37 mouse cellular contexts compared by ENCODE assay signal in the genomic region with DNA sequence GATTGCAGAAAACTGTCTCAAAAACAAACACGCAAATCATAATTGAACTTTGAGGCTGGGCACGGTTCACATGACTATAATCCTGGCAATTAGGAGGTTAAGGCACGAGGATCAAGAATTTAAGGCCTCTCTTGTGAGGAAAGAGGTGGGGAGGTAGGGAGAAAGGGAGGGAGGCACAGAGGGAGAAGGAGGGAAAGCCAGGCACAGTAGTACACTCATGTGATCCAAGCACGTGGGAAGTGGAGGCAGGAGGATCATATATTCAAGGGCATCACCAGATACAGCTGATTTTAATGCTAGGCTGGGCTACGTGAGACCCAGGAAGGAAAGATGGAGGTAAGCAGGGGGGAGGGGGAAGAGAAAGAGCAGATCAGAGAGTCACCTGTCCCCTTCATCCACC. TPM values are rescaled to one million over a fixed set of nuclear protein-coding genes. Genes with fewer than 3 reads are reported as not detected.
"Had no signal": no experiment of that assay in that cellular context is flagged by ENCODE, and none has a peak within 500 bp of the region (broad histone marks: within the 10 kb centered on the region; RNA-seq: fewer than 3 reads in every experiment).

No protein-coding gene starts in this region.

- ATAC-seq: liver, embryonic 12.5 days; liver, postnatal 0 days; lung, postnatal 0 days; midbrain, embryonic 13.5 days; midbrain, embryonic 15.5 days; midbrain, embryonic 16.5 days had no signal

- H3K27ac ChIP-seq: limb, embryonic 10.5 days; limb, embryonic 12.5 days; limb, embryonic 13.5 days; limb, embryonic 15.5 days; liver, embryonic 12.5 days; liver, embryonic 13.5 days; liver, embryonic 14.5 days; liver, embryonic 15.5 days; lung, embryonic 15.5 days; macrophage; midbrain, embryonic 10.5 days; midbrain, embryonic 12.5 days; midbrain, embryonic 13.5 days; midbrain, embryonic 15.5 days had no signal

- H3K9ac ChIP-seq: limb, embryonic 12.5 days; limb, embryonic 13.5 days; limb, embryonic 15.5 days; liver, embryonic 12.5 days; liver, embryonic 13.5 days; liver, embryonic 14.5 days; liver, embryonic 15.5 days; liver, postnatal 0 days; lung, embryonic 14.5 days; lung, embryonic 15.5 days; midbrain, embryonic 12.5 days; midbrain, embryonic 13.5 days; midbrain, embryonic 15.5 days had no signal

- H3K27me3 ChIP-seq: limb, embryonic 12.5 days; limb, embryonic 13.5 days; limb, embryonic 15.5 days; liver, embryonic 12.5 days; liver, embryonic 13.5 days; liver, embryonic 15.5 days; lung, embryonic 15.5 days; megakaryocyte, embryonic 14.5 days; midbrain, embryonic 12.5 days; midbrain, embryonic 13.5 days; midbrain, embryonic 15.5 days had no signal

- H3K4me1 ChIP-seq: limb, embryonic 13.5 days; limb, embryonic 15.5 days; liver, embryonic 12.5 days; liver, embryonic 13.5 days; liver, embryonic 15.5 days; lung, embryonic 15.5 days; megakaryocyte, embryonic 14.5 days; midbrain, embryonic 10.5 days; midbrain, embryonic 12.5 days; midbrain, embryonic 13.5 days; midbrain, embryonic 15.5 days had no signal

- DNase-seq: left cerebral cortex, postnatal 4 days; liver; liver, embryonic 13.5 days; liver, postnatal 0 days; lung, adult 18-20 months; lung, adult 2 months; lung, embryonic 14.5 days; lung, postnatal 10 days; lung, postnatal 14 days; lung, postnatal 36 days; lung, postnatal 4 days; midbrain, embryonic 14.5 days had no signal

- H3K9me3 ChIP-seq: limb, embryonic 10.5 days; limb, embryonic 12.5 days; limb, embryonic 13.5 days; limb, embryonic 15.5 days; liver, embryonic 12.5 days; liver, embryonic 13.5 days; liver, embryonic 15.5 days; lung, embryonic 15.5 days; megakaryocyte, embryonic 14.5 days; midbrain, embryonic 10.5 days; midbrain, embryonic 12.5 days; midbrain, embryonic 13.5 days; midbrain, embryonic 15.5 days had no signal

- H3K4me2 ChIP-seq: limb, embryonic 12.5 days; limb, embryonic 13.5 days; limb, embryonic 15.5 days; liver, embryonic 11.5 days; liver, embryonic 12.5 days; liver, embryonic 13.5 days; liver, embryonic 15.5 days; lung, embryonic 14.5 days; lung, embryonic 15.5 days; midbrain, embryonic 11.5 days; midbrain, embryonic 12.5 days; midbrain, embryonic 13.5 days; midbrain, embryonic 15.5 days had no signal

- H3K4me3 ChIP-seq: limb, embryonic 10.5 days; limb, embryonic 12.5 days; limb, embryonic 13.5 days; limb, embryonic 15.5 days; liver, embryonic 12.5 days; liver, embryonic 13.5 days; liver, embryonic 15.5 days; lung, embryonic 15.5 days; megakaryocyte, embryonic 14.5 days; midbrain, embryonic 10.5 days; midbrain, embryonic 12.5 days; midbrain, embryonic 13.5 days; midbrain, embryonic 15.5 days; myocyte had no signal

- H3K36me3 ChIP-seq: limb, embryonic 10.5 days; limb, embryonic 12.5 days; limb, embryonic 13.5 days; limb, embryonic 15.5 days; liver, embryonic 12.5 days; liver, embryonic 13.5 days; liver, embryonic 15.5 days; lung, embryonic 15.5 days; midbrain, embryonic 10.5 days; midbrain, embryonic 12.5 days; midbrain, embryonic 13.5 days; midbrain, embryonic 15.5 days had no signal

RNA-seq across cellular contexts. Expression of gene Klk4, which starts 10.4 kb away (rescaled TPM):
- polyA plus RNA-seq: limb, embryonic 10.5 days; limb, embryonic 12.5 days; limb, embryonic 15.5 days; liver, adult 2 months; liver, embryonic 12.5 days; liver, embryonic 13.5 days; liver, embryonic 14.5 days; liver, embryonic 15.5 days; liver, embryonic 16.5 days; liver, postnatal 0 days; lung, adult 2 months; lung, embryonic 14.5 days; lung, embryonic 15.5 days; lung, embryonic 16.5 days; lung, postnatal 0 days; macrophage; midbrain, embryonic 10.5 days; midbrain, embryonic 11.5 days; midbrain, embryonic 12.5 days; midbrain, embryonic 13.5 days; midbrain, embryonic 14.5 days; midbrain, postnatal 0 days had no signal

RNA-seq across cellular contexts. Expression of gene Klk15, which starts 42.2 kb away (rescaled TPM):
- polyA plus RNA-seq: limb, embryonic 11.5 days; limb, embryonic 12.5 days; limb, embryonic 13.5 days; limb, embryonic 14.5 days; limb, embryonic 15.5 days; liver, adult 2 months; liver, embryonic 11.5 days; liver, embryonic 12.5 days; liver, embryonic 13.5 days; liver, embryonic 14.5 days; liver, embryonic 15.5 days; liver, embryonic 16.5 days; liver, postnatal 0 days; lung, adult 2 months; lung, embryonic 14.5 days; lung, embryonic 15.5 days; lung, embryonic 16.5 days; lung, postnatal 0 days; macrophage; midbrain, embryonic 10.5 days; midbrain, embryonic 11.5 days; midbrain, embryonic 12.5 days; midbrain, embryonic 13.5 days; midbrain, embryonic 14.5 days; midbrain, embryonic 15.5 days; midbrain, embryonic 16.5 days; midbrain, postnatal 0 days; myocyte had no signal

RNA-seq across cellular contexts. Expression of gene Klk5, which starts 49.6 kb away (rescaled TPM):
- polyA plus RNA-seq: limb, embryonic 10.5 days; limb, embryonic 11.5 days; limb, embryonic 12.5 days; liver, adult 2 months; liver, embryonic 11.5 days; liver, embryonic 12.5 days; liver, embryonic 13.5 days; liver, embryonic 14.5 days; liver, embryonic 15.5 days; liver, embryonic 16.5 days; liver, postnatal 0 days; lung, embryonic 14.5 days; lung, embryonic 15.5 days; lung, embryonic 16.5 days; lung, postnatal 0 days; macrophage; midbrain, embryonic 10.5 days; midbrain, embryonic 11.5 days; midbrain, embryonic 13.5 days; midbrain, embryonic 14.5 days; midbrain, embryonic 15.5 days; midbrain, embryonic 16.5 days; midbrain, postnatal 0 days; myocyte had no signal

RNA-seq across cellular contexts. Expression of gene Klk1b8, which starts 59.1 kb away (rescaled TPM):
- polyA plus RNA-seq: limb, embryonic 10.5 days; limb, embryonic 11.5 days; limb, embryonic 12.5 days; limb, embryonic 13.5 days; limb, embryonic 14.5 days; limb, embryonic 15.5 days; liver, adult 2 months; liver, embryonic 11.5 days; liver, embryonic 12.5 days; liver, embryonic 13.5 days; liver, embryonic 14.5 days; liver, embryonic 15.5 days; liver, embryonic 16.5 days; liver, postnatal 0 days; lung, adult 2 months; lung, embryonic 14.5 days; lung, embryonic 15.5 days; lung, embryonic 16.5 days; lung, postnatal 0 days; macrophage; midbrain, embryonic 10.5 days; midbrain, embryonic 11.5 days; midbrain, embryonic 12.5 days; midbrain, embryonic 13.5 days; midbrain, embryonic 14.5 days; midbrain, embryonic 15.5 days; midbrain, embryonic 16.5 days; midbrain, postnatal 0 days; myocyte had no signal
